Mouse (Mus musculus) thymus, adult 2 months (tissue): ENCODE measurements at regions not wholly inside any gene's neighbourhood (a gene's known extent, or its start where the extent isn't known, plus 50 kb on each side); places are given as distances from the start of the nearest gene placed in this dataset.

Experiments used
- CTCF ChIP-seq: fragments of 200-500 bp; IDR thresholded peaks from 2 replicates; pipeline ENCODE4 v1.5.1; 2012; ENCODE audit warnings: mild to moderate bottlenecking, control low read depth, low read length, moderate library complexity, borderline replicate concordance; ENCODE audit not compliant: control insufficient read depth, poor library complexity, insufficient read depth; ENCODE audit errors: extremely low read depth
- POLR2A ChIP-seq: fragments of 200-500 bp; IDR thresholded peaks from 2 replicates; pipeline ENCODE4 v1.6.1; 2012; ENCODE audit warnings: mild to moderate bottlenecking, low read length, control low read depth, moderate library complexity; ENCODE audit not compliant: control insufficient read depth, poor library complexity, insufficient read depth; ENCODE audit errors: extremely low read depth

- TF ChIP-seq CTCF (no peak), POLR2A (no peak)
Observed at GRCm38 (mm10) chr1:138674199-138674598, 54.3 kb upstream of the Nek7 start.
